Mouse (Mus musculus) liver, adult (tissue): ENCODE data around the gene Gm20388.

Experiments used
- GATA4 ChIP-seq: IDR thresholded peaks from 2 replicates; pipeline ENCODE4 v1.6.1; 2014; ENCODE audit warnings: mild to moderate bottlenecking, low read length; ENCODE audit not compliant: insufficient replicate concordance

Gm20388 gene

GRCm38 (mm10) chr8:122282501-122283355 is 2372.1 kb downstream of the Gm20388 start:
- TF ChIP-seq GATA4 = peak; percentile 78; the same call in 1 of the 2 replicates

- TF ChIP-seq GATA4 = no peak; the same call in none of the 2 replicates
Measured at GRCm38 (mm10) chr8:122283356-122284202, 2372.9 kb downstream of the Gm20388 start.

- peak; percentile 68; the same call in 1 of the 2 replicates for TF ChIP-seq GATA4
Measured at GRCm38 (mm10) chr8:122284203-122284658, 2373.6 kb downstream of the Gm20388 start.

- peak; percentile 14; the same call in 1 of the 2 replicates for TF ChIP-seq GATA4
Measured at GRCm38 (mm10) chr8:122284659-122285261, 2374.1 kb downstream of the Gm20388 start.

- TF ChIP-seq GATA4 = no peak
Measured at GRCm38 (mm10) chr8:122285727-122286126, 2375.1 kb downstream of the Gm20388 start.

GRCm38 (mm10) chr8:122286899-122287298 is 2376.3 kb downstream of the Gm20388 start:
- no peak for TF ChIP-seq GATA4

GRCm38 (mm10) chr8:122287742-122288141 is 2377.1 kb downstream of the Gm20388 start:
- TF ChIP-seq GATA4 = no peak

DNA sequence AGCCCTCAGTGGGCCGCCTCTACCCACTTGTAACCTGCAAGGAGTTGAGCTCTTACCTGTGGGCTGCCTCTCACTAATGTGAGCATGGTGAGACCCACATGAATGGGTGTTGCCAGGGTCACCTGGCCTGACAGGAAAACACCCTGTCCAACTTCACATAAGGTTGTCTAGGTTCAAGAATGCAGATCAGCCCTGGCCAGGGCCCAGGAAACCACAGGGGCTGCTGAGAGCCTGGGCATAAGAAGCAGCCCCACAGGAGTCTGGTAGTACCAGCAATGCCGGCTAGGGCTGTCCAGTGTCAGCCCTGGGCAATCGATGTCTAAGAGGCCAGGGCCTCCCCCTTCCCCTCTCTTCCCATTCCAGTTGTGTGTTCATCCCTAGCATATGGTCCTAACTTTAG is 2377.7 kb downstream of the Gm20388 start:
- no peak for TF ChIP-seq GATA4

DNA sequence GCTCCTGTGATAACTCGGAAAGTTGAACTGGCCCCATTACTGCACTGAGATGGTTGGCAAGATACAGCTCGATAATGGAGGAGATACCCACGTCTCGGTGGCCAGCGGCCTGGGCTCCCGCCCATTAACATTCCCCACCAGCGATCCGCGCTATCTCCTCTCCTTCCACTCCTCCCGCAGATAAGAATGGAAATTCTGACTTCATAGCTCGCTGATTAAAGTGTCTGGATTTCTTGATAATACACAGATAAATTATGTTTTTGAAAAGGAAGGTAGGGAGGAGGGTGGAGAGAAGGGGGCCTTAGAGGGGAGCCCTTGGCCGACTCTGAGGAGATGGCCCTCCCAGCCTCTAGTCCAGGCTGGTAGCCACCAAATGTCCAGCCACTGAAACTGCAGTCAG is 2380.4 kb downstream of the Gm20388 start:
- no peak for TF ChIP-seq GATA4

- no peak for TF ChIP-seq GATA4
Measured at GRCm38 (mm10) chr8:122291549-122291948, 2380.9 kb downstream of the Gm20388 start.

GRCm38 (mm10) chr8:122293484-122293883 is 2382.8 kb downstream of the Gm20388 start:
- TF ChIP-seq GATA4 = no peak

DNA sequence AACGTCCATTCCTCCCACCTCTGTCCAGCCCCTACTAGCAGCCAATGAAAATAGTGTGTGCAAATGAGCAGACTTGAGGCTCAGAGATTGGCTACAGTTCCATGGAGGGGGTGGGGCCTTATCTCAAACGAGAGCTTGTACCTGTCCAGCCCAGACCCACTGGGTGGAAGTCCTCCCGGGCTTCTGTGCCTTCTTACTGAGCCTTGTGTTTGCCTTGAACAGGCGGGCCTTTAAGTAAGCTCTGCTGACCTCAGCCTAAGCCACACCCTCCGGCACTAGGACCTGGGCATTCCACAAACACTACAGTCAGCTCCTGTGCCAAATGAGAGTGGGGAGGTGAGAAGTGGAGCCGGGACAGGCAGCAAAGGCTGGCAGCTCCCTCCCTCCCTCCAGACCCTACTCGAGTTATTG is 2383.6 kb downstream of the Gm20388 start:
- peak; percentile 75; the same call in 1 of the 2 replicates for TF ChIP-seq GATA4

DNA sequence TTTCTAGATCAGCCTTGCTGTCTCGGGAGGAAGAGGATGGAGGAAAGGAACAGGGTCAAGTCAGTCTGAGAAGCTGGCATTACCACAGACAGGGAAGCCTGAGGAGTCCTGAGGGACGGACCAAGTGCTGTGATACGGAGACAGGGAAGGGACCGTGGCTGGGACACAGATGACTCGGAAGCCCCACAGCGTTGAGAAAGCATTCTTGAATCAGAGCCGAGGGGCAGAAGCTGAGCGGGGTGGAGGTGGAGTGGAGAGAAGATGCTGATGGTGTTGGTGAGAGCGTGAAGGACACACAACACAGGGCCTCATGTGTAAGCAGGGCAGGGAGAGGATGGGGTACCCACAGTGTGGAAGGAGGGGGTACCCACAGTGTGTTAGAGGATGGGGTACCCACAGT is 2384.7 kb downstream of the Gm20388 start:
- no peak for TF ChIP-seq GATA4

DNA sequence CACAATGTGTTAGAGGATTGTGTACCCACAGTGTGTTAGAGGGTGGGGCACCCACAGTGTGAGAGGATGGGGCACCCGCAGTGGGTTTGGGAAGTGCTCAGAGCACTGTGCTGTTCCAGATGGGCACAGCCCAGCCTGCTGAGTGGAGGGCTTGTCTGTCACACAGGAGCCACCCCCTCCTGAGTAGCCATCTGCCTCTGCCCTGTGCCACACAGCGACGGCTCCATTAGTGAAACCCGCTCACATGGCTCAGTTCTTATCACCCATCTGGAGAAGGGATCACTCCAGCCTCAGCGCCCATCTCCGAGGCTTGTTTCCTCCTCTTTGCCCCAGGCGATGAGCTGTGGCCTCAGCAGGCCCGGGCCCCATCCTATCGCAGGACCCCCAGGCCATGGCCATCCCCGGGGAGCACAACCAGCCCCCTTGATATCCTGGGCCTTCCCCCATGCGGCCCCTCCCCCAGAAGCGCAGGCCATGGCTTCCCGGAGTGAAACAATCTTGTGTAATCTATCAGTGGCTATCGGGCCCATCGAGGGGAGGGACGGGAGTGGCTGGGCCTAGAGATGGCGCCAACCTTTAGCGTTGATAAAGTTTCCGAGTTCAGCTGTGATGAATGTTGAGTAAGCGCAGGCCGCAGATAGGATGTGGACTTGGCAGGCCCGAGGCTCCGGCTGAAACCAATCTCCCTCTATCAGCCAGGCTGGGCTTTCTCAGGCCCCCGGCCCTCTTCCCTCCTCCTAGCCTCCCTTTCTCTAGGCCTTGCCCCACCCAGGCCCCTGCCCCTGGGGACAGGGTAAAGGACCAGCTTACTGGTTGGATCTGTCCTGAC is 2385.7 kb downstream of the Gm20388 start:
- TF ChIP-seq GATA4 = peak; percentile 98
